Mouse (Mus musculus) megakaryocyte progenitor cell, adult 5-6 weeks (primary cell): ENCODE measurements around the gene Gfpt2. TPM values are rescaled to one million over a fixed set of nuclear protein-coding genes. Genes with fewer than 3 reads are reported as not detected.

Experiments used
- ATAC-seq: replicated peaks from 2 replicates; pipeline ENCODE4 v1.8.0; 2016; ENCODE audit warnings: mild to moderate bottlenecking, moderate TSS enrichment, inconsistent platforms; ENCODE audit not compliant: poor library complexity
- total RNA-seq, 2 experiments: library from RNA; stranded (forward) in 1 of 2; stranded (reverse) in 1 of 2; fragments of 157-497, 149-512 nt in 1 of 2; fragments of 200-1000 nt in 1 of 2; gene quantifications; 2 replicates each; pipeline versions ENCODE4 v1.2.3 to v1.2.4; 2015 to 2017

The Gfpt2 gene
- total RNA-seq, 2 experiments from 2014 or later = 0.39 TPM; not detected in 1

DNA sequence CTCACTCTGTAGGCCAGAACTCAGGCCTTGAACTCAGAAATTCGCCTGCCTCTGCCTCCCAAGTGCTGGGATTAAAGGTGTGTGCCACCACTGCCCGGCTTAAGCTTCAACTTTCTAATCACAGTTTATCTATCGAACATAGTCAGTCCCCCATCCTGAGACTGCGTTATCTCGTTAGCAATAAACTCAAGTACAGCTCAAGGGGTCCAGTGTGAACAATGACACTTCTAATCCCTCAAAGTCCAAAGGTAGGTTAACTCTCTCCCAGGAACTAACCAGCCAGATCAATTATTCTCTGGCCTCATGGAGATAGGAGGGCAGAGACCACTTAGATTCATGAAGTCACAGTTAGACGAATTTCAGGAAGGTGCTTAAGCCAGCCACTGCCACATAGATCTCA lies 40.3 kb downstream of the Gfpt2 start:
- no peak for ATAC-seq

DNA sequence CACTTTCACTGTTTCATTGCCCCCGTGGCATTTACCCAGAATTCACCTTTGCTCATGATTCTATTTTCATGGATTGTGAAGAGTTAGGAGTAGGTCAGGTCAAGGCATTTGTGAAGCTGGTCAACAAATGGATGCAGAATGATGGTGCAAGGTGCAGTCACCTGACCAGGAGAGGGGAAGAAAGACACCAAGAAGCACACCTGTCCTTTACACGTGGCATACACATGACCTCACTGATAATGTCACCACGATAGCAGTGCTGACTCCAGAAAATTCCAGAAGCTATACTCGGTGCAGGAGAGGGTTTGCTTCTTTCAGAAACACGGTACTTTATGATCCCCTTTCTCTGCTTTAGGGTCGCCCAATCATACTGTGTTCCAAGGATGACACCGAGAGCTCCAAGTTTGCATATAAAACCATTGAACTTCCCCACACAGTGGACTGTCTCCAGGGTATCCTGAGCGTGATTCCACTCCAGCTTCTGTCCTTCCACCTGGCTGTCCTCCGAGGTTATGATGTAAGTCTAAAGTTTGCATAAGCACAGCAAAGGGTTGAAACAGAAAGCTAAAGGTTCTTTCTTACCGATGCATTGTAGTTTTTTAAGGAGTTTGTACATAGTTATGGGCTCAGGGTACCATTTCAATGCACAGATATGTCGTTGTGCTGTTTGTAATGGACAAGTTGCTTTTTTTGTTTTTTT lies 41.4 kb downstream of the Gfpt2 start:
- no peak for ATAC-seq

- peak; percentile 50 for ATAC-seq
Measured at GRCm38 (mm10) chr11:49837717-49838407, 43.9 kb downstream of the Gfpt2 start.

DNA sequence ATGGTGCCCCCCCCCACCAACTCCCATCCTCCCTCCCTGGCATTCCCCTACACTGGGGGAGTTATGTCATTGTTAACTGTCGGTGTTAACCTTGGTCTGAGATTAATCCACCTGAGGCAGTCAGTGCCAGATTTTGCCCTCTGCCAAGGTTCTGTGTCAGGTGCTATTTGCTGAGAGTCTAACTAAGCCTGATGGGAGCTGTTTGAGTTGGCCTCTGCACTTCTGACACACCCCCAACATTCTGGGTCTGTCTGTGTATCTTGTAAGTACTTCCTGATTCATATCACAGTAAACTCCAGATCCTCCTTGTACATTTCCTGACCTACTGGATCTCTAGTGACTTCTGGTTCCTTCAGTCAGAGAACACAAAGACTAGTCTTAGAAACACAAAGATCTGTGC lies 46.7 kb downstream of the Gfpt2 start:
- ATAC-seq = no peak

GRCm38 (mm10) chr11:49841886-49842285 lies 47.9 kb downstream of the Gfpt2 start:
- ATAC-seq = no peak

GRCm38 (mm10) chr11:49842718-49843117 lies 48.7 kb downstream of the Gfpt2 start:
- no peak for ATAC-seq

- no peak for ATAC-seq
Measured at GRCm38 (mm10) chr11:49844311-49844710, 50.3 kb downstream of the Gfpt2 start.

DNA sequence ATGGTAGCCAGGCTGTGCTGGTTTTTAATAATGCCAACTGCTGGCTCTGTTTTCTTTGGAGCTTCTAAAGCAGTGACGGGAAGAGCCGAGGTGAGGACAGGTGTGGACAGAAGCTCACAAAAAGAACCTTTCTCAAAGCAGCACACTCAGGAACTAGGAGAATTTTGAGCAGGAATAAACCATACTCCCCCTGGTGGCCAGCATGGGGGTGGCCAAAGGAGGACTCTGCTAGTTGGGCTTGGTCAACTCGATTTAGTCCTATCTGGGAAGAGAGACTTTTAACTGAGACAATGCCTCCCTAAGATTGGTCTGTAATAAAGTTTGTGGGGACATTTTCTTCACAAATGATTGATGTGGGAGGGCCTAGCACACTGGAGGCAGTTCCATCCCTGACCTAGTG lies 51.0 kb downstream of the Gfpt2 start:
- peak; percentile 30 for ATAC-seq

GRCm38 (mm10) chr11:49845958-49846357 lies 52.0 kb downstream of the Gfpt2 start:
- ATAC-seq = no peak

DNA sequence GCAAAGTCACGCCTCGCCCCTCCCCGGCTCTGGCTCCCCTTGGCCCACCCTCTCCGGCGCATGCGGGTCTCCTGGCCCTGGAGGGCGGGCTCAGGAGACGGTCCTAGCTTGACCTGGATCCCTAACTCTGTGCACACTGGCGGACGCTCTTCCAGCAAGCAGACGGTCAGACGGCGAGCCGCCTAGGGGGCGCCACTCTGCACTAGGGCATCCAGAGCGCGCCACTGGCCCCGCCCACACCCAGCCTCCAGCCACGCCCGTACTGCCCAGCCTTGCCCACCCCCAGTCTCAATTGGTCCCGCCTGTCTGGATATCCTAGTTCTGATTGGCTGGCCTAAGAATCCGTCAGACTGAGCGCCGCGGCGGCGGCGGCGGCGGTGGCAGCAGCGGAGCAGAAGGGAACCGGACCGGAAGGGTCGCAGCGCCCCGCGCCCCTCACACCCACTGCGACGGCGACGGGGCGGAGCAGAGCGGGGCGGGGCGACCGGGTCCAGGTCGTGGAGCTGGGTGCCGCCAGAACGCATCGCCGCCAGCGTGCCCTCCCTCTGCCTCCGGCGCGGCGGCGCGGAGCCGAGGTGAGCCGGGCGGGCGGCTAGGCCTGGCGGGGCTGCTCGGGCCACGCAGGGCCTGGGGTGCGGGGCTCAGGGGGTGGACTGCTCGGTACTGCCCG lies 52.6 kb downstream of the Gfpt2 start, which contains the start of gene Mapk9:
Gene Mapk9 (plus strand): TSS at position 351 of the 670 bp plus-strand sequence.
- ATAC-seq = peak; percentile 80

DNA sequence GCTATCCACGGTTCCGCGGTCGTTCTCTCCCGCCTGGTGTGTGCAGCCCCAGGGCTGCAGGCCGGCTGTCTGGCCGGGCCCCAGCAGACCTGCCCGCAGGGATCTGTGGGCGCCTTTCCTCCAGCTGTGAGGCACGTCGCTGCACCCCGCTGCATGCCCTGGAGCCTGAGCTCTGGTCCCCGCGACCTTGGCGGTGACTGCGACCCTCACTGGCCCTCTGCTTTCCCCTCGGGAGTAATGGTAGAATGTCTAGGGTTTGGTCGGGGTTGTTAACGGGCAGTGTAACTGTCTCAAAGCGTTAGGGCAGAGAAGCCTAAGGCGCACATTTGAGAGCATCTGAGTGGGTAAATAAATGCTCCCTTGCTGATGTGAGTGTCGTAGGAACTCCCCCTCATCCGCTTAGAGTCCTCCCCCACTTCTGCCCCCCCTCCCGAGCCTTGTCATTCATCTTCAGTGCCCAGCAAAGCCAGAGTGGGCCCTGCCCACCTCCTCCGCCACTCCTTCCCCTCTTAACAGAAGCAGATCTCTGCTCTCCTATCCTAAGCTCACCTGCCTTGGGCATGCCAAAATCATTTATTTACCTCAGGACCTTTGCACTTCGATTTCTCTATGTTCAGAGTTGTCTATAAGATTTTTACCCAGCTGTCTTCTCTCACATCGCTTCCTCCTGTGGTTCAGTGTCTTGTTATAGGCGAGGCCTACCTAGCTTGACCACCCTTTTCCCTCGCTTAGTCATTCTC lies 53.3 kb downstream of the Gfpt2 start:
- ATAC-seq = peak; percentile 4; the same call in 1 of the 2 replicates

- ATAC-seq = no peak
Measured at GRCm38 (mm10) chr11:49847811-49848078, 53.8 kb downstream of the Gfpt2 start.

GRCm38 (mm10) chr11:49848080-49848815 lies 54.3 kb downstream of the Gfpt2 start:
- peak; percentile 19 for ATAC-seq

- no peak for ATAC-seq
Measured at GRCm38 (mm10) chr11:49850331-49850730, 56.4 kb downstream of the Gfpt2 start.

GRCm38 (mm10) chr11:49855144-49855543 lies 61.2 kb downstream of the Gfpt2 start:
- peak; percentile 50 for ATAC-seq

GRCm38 (mm10) chr11:49861139-49861538 lies 67.2 kb downstream of the Gfpt2 start:
- no peak for ATAC-seq

GRCm38 (mm10) chr11:49863926-49864325 lies 69.9 kb downstream of the Gfpt2 start:
- ATAC-seq = peak; percentile 73

- no peak for ATAC-seq
Measured at GRCm38 (mm10) chr11:49867320-49867719, 73.3 kb downstream of the Gfpt2 start.

- peak; percentile 74 for ATAC-seq
Measured at GRCm38 (mm10) chr11:49869762-49870161, 75.8 kb downstream of the Gfpt2 start.

- peak; percentile 75 for ATAC-seq
Measured at GRCm38 (mm10) chr11:49871914-49872313, 77.9 kb downstream of the Gfpt2 start.

DNA sequence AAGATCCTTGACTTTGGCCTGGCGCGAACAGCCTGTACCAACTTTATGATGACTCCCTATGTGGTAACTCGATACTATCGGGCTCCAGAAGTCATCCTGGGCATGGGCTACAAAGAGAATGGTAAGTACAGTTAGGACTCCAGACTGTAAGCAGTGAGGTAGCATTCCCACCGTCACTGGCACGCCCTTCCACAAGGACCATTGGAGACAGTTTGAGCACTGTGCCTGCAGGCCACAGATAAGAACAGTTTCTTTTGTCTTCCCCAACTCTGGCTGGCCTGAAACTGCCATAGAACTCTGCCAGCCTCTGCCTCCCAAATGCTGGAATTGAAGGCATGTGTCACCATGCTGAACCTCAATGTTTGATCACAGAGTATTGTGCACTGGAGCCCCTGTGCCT lies 78.8 kb downstream of the Gfpt2 start:
- ATAC-seq = peak; percentile 83
